8 mouse cellular contexts compared by ENCODE assay signal in the genomic region with DNA sequence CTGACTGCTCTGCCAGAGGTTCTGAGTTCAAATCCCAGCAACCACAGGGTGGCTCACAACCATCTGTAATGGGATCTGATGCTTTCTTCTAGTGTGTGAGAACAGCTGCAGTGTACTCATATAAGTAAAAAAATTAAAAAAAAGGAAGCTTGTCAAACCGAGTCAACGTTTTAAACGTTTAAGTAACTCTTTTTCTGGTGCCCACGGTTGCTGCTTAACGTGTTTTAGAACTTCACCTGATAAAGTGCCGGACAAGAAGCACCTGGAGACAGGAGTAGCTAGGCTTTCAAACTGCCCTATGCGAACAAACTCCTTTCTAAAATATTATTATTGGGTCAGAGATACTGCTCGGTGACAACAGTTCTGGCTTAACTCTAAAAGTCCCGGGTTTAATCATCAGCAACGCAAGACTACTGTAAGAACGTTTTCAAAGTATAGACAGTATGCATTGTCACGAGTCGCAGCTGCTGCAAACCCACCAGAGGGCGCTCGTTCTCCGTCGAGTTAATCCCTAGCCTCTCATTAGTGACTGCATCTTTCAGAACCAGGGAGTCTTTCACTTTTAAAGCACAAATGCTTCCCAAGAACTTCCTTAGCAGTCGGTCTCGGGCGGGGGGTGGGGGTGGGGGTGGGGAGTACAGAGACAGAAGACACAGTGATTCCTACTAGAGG. TPM values are rescaled to one million over a fixed set of nuclear protein-coding genes. Genes with fewer than 3 reads are reported as not detected.
DNase-seq lines count a peak whose midpoint lies in the region; ATAC-seq lines count a peak whose summit lies in the region.

No protein-coding gene starts in this region.

- intact Hi-C loops in left cerebral cortex, postnatal 4 days (cut with DNase I) = no loop called here

- H3K9me3 ChIP-seq in forebrain, embryonic 12.5 days = no peaks in the 10 kb centered on the region
- no peaks in the 10 kb centered on the region for H3K9me3 ChIP-seq in hindbrain, embryonic 13.5 days

- 8% methylated on average over 20 of the region's 20 CpGs for WGBS in forebrain, embryonic 12.5 days
- WGBS in hindbrain, embryonic 13.5 days = 9% methylated on average over 20 of the region's 20 CpGs

- DNase-seq in MN1 (ENCODE audit: low spot score) = peak; percentile 82
- peak; percentile 86 for DNase-seq in c-Kit-positive CD71-positive TER-119-negative erythroid progenitor cells, embryonic 14.5 days (ENCODE audit: low read depth)
- peak; percentile 90 for DNase-seq in left cerebral cortex, postnatal 4 days
- DNase-seq in mesoderm, embryonic 11.5 days (ENCODE audit: low read depth, low spot score) = peak; percentile 85
- peak; percentile 73 for DNase-seq in right cerebral cortex, postnatal 25 days
- peak; percentile 63 to 80 for DNase-seq in urinary bladder, postnatal 36 days (ENCODE audit: low spot score in 2 of 2)

- peak; percentile 57; the same call in 1 of the 2 replicates for ATAC-seq in forebrain, embryonic 12.5 days (ENCODE audit: low FRiP score)
- 0 out of 2 replicates have a peak, but pooled peaks have one; percentile 23 for ATAC-seq in hindbrain, embryonic 13.5 days (ENCODE audit: low FRiP score)

- peak overlapping the region; percentile 77 for H3K9ac ChIP-seq in forebrain, embryonic 12.5 days
- peak overlapping the region; percentile 84 for H3K9ac ChIP-seq in hindbrain, embryonic 13.5 days

- peak overlapping the region; percentile 90 for H3K27ac ChIP-seq in forebrain, embryonic 12.5 days
- 0 out of 2 replicates have a peak overlapping the region, but pooled peaks have one; percentile 91 for H3K27ac ChIP-seq in hindbrain, embryonic 13.5 days

- H3K36me3 ChIP-seq in forebrain, embryonic 12.5 days (replicated peaks) = no peaks in the 10 kb centered on the region
- H3K36me3 ChIP-seq in hindbrain, embryonic 13.5 days = no peaks in the 10 kb centered on the region

- H3K4me1 ChIP-seq in forebrain, embryonic 12.5 days = peaks cover 26% of the 10 kb centered on the region
- peaks cover 28% of the 10 kb centered on the region for H3K4me1 ChIP-seq in hindbrain, embryonic 13.5 days (replicated peaks)

- peak overlapping the region; percentile 87 for H3K4me2 ChIP-seq in forebrain, embryonic 12.5 days
- peak overlapping the region; percentile 97 for H3K4me2 ChIP-seq in hindbrain, embryonic 13.5 days

- peaks cover 79% of the 10 kb centered on the region for H3K27me3 ChIP-seq in forebrain, embryonic 12.5 days
- peaks cover 80% of the 10 kb centered on the region for H3K27me3 ChIP-seq in hindbrain, embryonic 13.5 days

- peak overlapping the region; percentile 63 for H3K4me3 ChIP-seq in forebrain, embryonic 12.5 days (replicated peaks)
- peak overlapping the region; percentile 65 for H3K4me3 ChIP-seq in hindbrain, embryonic 13.5 days

RNA-seq across cellular contexts. Expression of a gene that starts 1.0 kb away (rescaled TPM):
- 0.86 and 0.95 TPM in 2 replicates for polyA plus RNA-seq in forebrain, embryonic 12.5 days (2016; fragmentation: Nextera tagmentation; extraction: Ambion mirVana)
- polyA plus RNA-seq in hindbrain, embryonic 13.5 days (2015; fragmentation: Nextera tagmentation; extraction: Ambion mirVana) = 4.7 and 6.3 TPM in 2 replicates
- total RNA-seq in left cerebral cortex, postnatal 4 days (2021) = 1 to 10 TPM in 1 of 2 experiments, under 1 TPM in 1; 0.70 to 1.8 TPM

RNA-seq across cellular contexts. Expression of a gene that starts 26.7 kb away (rescaled TPM):
- 30.3 and 30.4 TPM in 2 replicates for polyA plus RNA-seq in forebrain, embryonic 12.5 days (2016; fragmentation: Nextera tagmentation; extraction: Ambion mirVana)
- polyA plus RNA-seq in hindbrain, embryonic 13.5 days (2015; fragmentation: Nextera tagmentation; extraction: Ambion mirVana) = 63.1 and 65.4 TPM in 2 replicates
- total RNA-seq in left cerebral cortex, postnatal 4 days (2021) = 100 to 1,000 TPM; 108 to 128 TPM

RNA-seq across cellular contexts. Expression of a gene that starts 28.5 kb away (rescaled TPM):
- 0.45 and 0.50 TPM in 2 replicates for polyA plus RNA-seq in forebrain, embryonic 12.5 days (2016; fragmentation: Nextera tagmentation; extraction: Ambion mirVana)
- 1.4 and 1.5 TPM in 2 replicates for polyA plus RNA-seq in hindbrain, embryonic 13.5 days (2015; fragmentation: Nextera tagmentation; extraction: Ambion mirVana)
- total RNA-seq in left cerebral cortex, postnatal 4 days (2021) = 1 to 10 TPM; 8.0 to 8.2 TPM

RNA-seq across cellular contexts. Expression of a gene that starts 59.8 kb away (rescaled TPM):
- 48.7 and 51.4 TPM in 2 replicates for polyA plus RNA-seq in forebrain, embryonic 12.5 days (2016; fragmentation: Nextera tagmentation; extraction: Ambion mirVana)
- polyA plus RNA-seq in hindbrain, embryonic 13.5 days (2015; fragmentation: Nextera tagmentation; extraction: Ambion mirVana) = 23.4 and 24.1 TPM in 2 replicates
- total RNA-seq in left cerebral cortex, postnatal 4 days (2021) = 10 to 100 TPM; 30.2 to 35.1 TPM

Comparison
In these comparisons a context has a peak if more than half of its experiments do, and no peak if none do; other contexts are left out.
1. Peak in every context shown above with its lines: DNase-seq, ATAC-seq, H3K4me3 ChIP-seq and H3K27ac ChIP-seq.